Mouse (Mus musculus) spleen, postnatal 10 days (tissue): ENCODE measurements around the gene Mgat4c.
A peak's percentile ranks its signal among the peaks of the same experiment; 100 is the strongest.
"Not testable (repeated sequence)": the region's sequence is repeated elsewhere in the genome, so short reads cannot be mapped to it uniquely, and the experiment has no call there.

Source experiments
- DNase-seq, 2 experiments: peaks; one replicate each; pipeline ENCODE4 v3.0.0; 2021 to 2022; ENCODE audit warnings: low spot score in 2 of 2

Gene Mgat4c

DNA sequence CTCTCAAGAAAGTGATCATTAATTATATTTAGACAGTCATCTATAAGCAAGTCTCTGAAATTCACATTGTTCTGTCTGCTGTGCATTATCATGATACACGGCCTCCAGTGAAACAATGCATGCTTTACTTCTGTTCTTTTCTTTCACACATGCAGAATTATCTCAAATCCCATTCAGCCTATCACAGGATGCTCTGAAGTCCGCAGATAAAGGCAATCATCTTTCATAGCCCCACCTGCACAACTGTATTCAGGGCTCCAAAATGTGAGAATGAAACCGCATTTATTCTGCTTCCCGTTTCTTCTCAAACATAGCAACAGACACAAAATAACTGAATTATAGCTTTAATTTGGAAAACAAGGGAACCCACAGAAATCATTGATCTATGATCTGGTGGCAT is 446.1 kb downstream of the Mgat4c start:
- no peak for DNase-seq

DNA sequence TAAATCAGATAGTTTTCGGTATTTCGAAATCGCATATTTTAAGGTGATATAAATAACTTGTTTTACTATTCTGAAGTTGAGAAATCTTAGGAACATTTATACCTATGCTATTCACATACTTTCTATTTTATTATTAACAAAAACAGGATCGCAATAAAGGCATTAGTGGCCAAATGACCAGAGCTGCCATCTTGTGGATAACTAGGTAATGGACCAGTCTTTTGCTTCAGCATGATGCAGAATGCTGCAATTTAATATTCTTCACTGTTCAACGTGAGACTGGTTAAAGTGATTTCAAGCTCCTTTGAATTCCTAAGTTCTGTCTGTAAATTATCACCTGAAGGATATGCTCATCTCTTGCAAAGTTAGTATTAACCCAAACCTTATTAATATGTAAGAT is 473.6 kb downstream of the Mgat4c start:
- no peak for DNase-seq

DNA sequence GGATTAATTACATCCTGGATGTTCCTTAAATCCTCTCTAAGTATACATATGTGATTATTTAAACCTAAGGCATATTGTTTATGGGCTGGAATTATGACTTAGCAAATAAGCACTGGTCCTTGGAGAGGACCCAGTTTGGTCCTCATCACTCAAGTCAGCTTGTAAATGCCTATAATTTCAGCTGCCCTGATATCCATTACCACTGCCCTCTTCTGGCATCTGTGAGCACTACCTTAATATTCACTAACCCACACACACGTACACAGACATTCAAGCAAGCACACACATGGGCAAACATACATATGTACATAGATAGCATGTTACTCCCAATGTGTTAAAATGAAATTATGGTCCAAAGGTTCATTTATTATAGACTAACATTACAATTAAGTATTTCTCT is 474.6 kb downstream of the Mgat4c start:
- DNase-seq: no peak

DNA sequence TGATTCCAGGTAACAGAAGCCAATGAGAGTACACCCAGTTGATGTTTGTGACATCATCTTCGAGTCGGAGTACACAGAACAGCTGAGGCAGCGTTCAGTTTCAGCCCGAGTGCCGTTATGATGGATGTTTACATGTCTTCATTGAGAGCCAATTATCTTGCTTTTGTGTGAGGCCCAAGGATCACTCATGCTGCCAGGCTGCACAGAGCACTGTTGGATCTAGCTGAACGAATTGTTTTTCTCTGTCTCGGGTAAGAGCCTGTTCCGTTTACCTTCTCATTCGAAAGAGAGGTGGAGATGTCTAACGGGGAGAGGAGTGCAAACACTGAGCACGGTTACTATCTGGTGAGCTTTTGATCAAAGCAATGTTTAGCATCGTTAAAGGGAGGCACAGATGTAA is 477.5 kb downstream of the Mgat4c start:
- DNase-seq: no peak

DNA sequence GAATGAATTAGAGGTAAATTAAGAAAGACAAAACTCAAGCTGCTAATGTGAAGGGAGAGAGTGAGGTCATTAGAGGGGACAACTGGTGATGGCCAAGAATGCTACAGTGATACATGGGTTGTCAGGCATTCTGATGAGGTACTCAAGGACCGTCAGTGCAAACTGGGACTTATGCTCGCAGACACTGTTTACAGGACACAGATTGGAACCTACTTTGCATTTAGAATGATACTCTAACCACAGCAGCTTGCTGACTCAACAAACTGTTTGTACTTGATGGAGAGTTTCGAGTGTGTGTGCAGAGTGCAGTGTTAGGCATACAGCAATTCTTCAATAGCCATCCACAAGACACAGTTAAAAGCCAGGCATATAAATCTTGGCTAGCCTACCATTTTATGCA is 503.4 kb downstream of the Mgat4c start:
- no peak for DNase-seq

DNA sequence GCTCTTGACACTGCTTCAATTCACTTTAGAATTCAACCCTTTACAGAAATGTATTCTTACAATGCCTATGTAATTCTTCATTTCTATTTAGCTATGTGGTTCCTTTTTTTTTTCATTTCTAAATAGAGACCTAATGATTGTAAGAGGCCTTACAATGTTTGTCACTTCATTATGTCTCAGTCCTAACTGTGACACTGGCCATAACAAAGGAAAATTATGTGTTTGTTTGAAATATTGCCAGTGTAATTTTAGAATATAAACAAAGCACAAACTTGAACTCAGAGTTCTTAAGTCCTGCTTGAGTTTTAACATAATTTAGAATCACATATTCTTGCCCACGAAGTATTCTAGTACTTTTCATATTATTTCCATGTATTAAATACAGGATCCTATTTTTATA is 510.4 kb downstream of the Mgat4c start:
- no peak for DNase-seq

DNA sequence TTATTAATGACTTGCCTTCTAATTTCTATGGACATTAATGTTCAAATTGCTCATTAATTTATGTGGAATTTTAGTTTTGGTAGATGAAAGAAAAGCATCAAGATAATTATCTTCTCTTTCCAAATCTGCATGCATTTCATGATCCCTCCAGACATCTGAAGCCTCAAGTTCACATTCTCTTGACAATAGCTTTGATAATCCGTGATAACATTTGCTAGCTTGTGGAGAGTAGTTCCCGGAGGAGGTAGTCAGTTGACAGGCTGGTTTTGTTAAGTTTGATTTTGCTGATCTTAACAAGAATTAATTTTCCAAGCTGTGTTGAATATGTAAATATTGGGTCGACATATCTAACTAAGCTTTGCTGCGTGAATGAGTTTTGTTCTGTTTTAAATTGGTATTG is 515.6 kb downstream of the Mgat4c start:
- no peak for DNase-seq

DNA sequence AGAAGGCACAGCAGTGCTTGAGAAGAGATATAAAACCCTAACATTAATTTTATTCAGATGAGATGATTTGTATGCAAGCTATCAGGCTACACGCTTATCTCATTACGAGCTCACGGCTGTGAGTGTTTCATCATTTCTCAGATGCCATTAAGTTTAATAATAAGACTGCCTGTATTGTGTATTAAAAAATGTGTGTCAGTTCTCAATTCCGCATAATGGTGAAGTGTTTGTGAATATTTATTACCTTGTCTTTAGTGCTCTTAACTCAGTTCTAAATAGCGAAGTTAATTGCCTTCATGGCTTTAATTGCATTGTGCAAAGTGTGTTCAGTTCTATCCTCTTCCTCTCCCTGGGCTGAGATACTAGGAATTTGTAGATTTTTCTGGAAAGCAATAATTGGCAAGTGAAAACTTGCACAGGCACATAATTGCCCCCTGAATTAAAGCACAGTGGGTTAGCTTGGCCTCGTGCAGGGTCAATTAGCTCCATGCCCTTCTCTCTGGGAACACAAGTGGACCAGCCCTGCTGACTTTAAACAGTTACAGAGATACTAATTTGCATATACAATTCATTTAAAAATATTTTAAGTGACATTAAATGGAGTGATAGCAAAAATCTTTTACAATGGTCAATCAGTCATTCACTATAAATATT is 557.4 kb downstream of the Mgat4c start:
- no peak for DNase-seq

DNA sequence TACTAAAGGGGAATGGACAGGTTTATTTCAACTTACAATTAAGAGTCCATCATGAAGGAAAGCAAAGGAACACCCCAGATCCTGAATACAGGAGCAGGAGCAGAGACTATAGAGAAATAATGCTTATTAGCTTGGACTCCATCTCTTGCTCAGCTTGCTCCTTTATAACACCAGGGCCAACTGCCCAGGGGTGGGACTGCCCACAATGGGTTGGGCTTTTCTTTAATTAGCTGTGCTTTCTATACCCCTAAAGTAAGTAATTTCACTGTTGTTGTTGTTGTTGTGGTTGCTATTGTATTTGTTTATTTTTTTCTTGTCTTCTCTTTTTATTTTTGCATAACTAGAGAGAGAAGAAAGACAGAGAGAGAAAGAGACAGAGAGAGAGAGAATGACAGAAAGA is 562.6 kb downstream of the Mgat4c start:
- no peak for DNase-seq

DNA sequence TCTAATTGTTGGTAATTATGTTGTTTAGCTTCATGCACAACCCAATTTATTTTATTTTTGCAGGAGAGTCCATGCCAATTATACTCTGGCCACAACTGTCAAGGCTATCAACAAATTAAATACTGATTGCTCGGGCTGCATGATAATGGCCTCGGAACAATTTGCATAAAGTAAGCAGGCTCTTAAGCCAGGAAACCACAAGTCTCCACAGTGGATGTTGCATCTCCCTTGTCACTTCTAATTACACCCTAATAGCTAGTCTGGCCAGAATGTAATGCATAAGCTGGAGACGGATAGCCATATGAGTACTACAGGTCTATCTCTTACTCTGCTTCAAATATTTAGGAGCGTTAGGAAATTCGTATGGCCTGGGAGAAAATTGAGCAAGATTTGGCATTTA is 563.3 kb downstream of the Mgat4c start:
- DNase-seq: no peak

DNA sequence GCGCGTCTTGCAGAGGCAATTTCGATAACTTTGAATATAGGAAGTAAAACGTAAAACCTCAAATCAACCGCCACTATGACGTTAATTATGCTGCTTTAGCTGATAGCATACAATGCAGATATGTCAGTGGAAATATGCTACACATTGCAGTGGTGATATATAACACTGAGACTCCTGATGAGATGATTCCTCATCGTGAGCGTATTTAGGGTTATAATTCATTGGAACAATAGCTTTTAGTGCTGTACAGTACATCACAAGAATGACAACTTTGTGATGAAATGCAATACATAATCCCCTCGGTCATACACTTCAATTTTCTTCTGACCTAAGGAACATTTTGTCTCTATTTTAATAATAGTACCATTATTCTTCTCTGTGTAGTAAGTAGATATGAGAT is 564.0 kb downstream of the Mgat4c start:
- DNase-seq: no peak

DNA sequence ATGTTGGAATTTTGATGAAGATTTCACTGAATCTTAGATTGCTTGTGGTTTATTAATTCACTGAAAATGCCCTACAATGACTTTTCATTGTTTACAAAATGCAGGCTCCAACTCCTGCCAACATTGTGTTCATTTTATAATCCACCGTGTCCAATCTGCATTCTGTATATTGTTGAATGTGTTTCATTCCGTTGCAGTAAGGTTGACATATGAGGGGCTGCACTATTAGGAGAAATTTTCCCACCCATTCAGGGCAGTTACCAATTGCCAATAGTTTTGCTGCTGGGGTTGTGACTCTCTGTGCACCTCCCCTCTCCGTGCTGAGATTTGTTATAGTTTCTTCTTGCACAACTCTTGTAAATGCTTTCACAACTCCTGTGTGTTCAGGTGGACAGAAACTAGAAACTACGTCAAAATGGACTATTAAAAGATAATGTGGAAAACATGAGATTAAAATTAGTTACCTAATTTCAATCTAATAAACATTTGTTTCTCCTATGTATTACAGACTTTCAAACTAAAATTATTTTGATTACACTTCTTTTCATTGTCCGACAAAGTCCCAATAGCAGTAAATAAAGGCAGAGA is 627.7 kb downstream of the Mgat4c start:
- no peak for DNase-seq

DNA sequence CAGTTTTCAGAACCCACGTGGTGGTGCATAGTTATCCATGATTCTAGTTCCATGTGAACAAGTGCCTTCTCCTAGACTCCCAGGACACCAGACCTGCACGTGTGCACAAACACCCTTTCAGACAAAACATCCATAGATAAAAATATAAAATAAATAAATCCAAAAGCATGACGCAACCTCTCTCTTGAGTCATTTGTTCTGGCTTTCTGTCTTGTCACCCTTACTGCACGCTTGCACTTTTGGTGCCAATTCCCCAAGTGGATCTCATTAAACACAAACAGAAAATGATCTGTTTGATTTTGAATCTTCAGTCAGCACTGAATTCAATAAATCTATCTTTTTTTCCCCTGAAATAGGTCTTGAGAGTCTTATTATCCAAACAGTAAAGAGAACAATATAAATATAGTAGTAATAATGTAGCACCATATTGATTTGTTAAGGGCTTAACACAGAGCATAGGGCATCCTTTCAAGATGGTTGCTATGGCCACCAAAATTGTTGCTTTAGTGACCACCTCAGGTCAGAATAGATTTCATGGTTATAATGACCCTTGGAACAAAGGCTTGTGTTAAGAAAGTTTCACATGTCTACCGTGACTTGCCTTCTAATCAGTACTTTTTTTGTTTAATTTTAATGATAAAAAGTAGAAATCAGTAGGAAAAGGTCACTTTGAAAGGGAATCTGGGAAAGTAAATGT is 684.5 kb downstream of the Mgat4c start:
- no peak for DNase-seq

DNA sequence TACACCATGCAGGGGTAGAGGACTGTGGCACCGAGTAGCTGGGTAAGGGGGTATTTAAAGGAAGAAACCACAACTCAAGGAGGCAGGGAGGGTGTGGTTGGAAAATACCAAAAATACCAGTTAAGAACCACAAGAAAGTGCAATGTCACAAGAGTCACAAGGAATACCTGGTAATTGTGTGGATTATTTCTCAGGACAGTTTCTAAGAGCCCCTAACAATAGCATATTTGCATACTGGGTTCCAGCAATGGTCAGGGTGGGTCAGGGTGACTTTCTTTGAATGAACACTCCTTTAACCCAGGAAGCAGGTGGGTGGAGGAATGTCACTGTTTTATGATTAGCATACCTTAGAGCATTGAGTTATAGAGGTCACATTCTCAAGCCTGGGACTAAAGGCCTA is 689.3 kb downstream of the Mgat4c start:
- DNase-seq: no peak

DNA sequence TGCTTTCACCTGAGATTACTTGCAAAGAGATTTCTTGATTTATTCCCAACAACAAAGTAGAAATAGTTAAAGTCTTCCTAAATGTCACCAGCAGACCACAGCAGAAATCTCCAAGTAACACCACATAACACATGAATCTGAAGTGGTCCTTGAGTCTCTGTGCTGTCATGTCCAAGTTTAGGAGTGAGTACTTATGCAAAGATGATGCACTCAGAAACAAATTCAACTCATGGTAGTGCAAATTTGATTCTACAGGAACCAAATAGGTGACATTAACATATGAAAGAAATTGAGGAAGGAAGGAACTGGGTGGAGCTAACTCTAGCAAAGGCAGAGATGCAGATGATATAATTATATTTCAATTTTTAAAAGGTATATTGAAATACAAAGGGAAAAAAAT is 690.8 kb downstream of the Mgat4c start:
- DNase-seq: no peak

DNA sequence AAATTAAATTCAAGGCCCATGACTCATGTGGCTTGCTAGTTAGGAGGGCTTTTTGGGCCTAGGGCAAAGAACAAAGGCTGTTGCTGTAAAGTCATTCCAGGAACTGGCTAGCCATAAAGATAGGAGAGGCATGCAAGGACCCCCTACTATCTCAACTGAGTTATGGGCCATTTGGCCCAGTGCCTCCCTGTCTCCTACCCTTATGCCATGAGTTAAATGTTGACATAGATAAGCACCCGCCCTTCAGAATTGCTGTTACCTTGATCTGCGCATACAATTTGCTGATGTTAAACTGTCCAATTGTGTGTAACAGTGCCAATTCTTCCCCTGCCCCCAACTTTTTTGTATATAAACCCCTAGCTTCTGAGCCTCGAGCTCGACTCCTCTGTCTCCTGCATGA is 692.8 kb downstream of the Mgat4c start:
- no peak for DNase-seq

DNA sequence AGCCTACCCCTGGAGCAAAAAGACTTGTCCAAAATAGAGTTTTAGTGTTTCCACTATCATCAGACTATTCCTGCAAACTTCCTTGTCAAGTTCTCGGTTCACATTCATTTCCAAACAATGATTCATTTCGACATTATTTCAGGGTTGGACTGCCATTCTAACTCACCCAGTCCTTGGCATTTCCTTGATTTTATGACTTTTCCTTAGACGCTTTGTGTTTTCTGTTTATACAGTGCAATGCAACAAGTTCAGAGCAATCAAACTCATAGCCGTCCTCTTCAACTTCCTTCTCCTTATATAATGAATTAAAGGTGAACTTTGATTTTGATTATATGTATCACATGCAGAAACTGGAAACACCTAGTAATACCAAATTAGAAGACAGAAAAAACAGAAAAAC is 696.1 kb downstream of the Mgat4c start:
- DNase-seq: no peak

DNA sequence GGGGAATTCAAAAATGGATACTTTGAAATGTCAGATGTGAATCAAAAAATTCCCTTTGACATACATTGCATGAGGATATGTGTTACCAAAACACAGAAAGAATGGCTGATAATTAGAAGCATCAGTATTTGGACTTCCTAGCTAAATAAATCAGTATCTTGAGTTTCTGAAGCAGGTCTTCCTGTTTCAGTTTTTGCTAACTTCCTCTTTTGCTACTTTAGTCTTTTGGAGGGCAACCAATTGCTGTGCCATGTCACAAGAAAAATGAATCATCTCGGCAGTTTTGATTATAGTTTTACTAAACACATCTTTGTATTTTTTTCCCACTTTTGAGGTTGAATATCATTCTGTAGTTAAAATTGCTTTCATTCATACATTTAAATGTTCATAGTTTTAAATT is 707.9 kb downstream of the Mgat4c start:
- DNase-seq: no peak

DNA sequence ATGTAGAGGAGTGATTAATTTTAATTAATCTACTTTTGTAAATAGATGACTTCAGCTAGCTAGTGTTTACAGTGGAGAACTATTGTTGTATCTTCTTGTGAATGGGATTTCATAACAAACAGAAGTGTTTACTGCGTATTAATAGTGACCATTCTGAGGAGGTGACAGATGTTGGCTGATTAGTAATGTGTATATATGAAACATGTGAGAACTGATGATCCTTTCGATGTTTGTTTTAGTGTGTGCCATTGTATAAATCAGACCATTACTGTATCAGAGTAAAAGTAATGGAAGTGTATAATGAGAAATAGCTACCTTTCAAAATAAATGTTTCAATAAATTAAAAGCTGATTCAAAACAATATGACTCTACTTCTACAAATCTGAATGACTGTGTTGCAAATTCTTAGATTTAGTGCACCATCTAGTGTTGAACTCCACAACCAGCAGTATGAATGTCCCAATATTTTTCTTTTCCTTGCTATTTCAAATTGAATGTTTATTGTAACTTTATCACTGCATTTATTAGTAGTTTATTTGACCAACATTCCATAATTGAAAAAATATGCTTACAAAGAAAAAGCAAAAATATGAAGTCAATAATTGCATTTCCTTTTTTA is 736.5 kb downstream of the Mgat4c start:
- no peak for DNase-seq

DNA sequence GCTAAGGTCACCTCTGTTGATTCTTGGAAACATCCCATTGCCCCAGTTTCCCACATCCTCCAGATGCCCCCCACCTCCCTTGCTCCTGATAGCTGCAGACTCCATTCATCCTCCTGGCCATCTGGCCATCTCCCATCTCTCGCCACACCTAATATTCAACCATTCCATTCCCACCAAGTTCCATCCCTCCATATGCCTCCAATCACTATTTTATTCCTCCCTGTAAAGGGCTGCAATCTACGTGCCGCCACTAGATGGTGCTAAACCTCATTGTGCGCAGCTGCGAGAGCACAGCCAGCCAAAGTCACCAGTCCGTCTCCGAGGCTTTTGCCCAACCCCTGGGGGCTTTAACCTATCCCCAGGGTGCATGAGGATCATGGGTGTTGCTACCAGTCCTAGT is 753.8 kb downstream of the Mgat4c start:
- peak in 1 of 2 experiments; percentile 19 for DNase-seq

DNA sequence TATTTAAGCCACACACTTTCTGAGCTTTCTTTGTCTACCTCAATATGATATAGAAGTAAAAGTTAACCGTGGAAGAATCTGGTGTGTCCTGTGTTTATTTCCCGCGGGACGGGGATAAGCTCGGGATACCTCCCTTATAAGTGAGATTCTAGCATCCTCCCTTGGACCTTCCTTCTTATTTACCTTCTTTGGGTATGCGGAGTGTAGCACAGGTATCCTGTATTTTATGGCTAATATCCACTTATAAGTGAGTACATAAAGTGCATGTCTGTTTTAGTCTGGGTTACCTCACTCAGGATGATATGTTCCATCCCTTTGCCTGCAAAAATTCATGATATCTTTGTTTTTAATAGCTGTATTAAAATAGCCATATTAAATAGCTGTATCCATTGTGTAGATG is 754.2 kb downstream of the Mgat4c start:
- not testable (repeated sequence) for DNase-seq
